Mouse (Mus musculus) ES-E14 (cell line): ENCODE results near the gene Smarca2. TPM values are rescaled to one million over a fixed set of nuclear protein-coding genes. Genes with fewer than 3 reads are reported as not detected.

ENCODE experiments used
- DNase-seq: peaks from one replicate; pipeline ENCODE4 v3.0.0-alpha.2; 2013; ENCODE audit warnings: low read depth, low spot score
- H3K27ac ChIP-seq: 2 replicates; pipeline ENCODE4 v1.5.1; 2012; ENCODE audit warnings: low read depth, mild to moderate bottlenecking, low read length, moderate library complexity, mixed read lengths; ENCODE audit not compliant: poor library complexity, insufficient read depth, severe bottlenecking
- H3K36me3 ChIP-seq: 2 replicates; pipeline ENCODE4 v1.6.1; 2012; ENCODE audit warnings: mild to moderate bottlenecking, low read length, moderate library complexity, mixed read lengths; ENCODE audit not compliant: control insufficient read depth, poor library complexity, insufficient read depth, severe bottlenecking
- H3K4me1 ChIP-seq, 2 experiments: fragments of 150-350 bp in 1 of 2; sonication (generic) in 1 of 2; 2 replicates each; pipeline ENCODE4 v1.6.1; 2012; ENCODE audit warnings: low read length in 2 of 2, mild to moderate bottlenecking in 1 of 2, mixed read lengths in 1 of 2; ENCODE audit not compliant: control insufficient read depth in 2 of 2, insufficient read depth in 2 of 2, poor library complexity in 1 of 2
- H3K4me3 ChIP-seq, 2 experiments: fragments of 150-350 bp in 1 of 2; sonication (generic) in 1 of 2; 2 replicates each; pipeline ENCODE4 v1.5.1; 2012; ENCODE audit warnings: low read length in 2 of 2, low read depth in 1 of 2, mild to moderate bottlenecking in 1 of 2, mixed read lengths in 1 of 2; ENCODE audit not compliant: insufficient read depth in 1 of 2, poor library complexity in 1 of 2, severe bottlenecking in 1 of 2
- H3K9ac ChIP-seq: 2 replicates; pipeline ENCODE4 v1.6.1; 2012; ENCODE audit warnings: low read depth, mild to moderate bottlenecking, low read length, mixed read lengths; ENCODE audit not compliant: poor library complexity, insufficient read depth, severe bottlenecking
- H3K9me3 ChIP-seq: fragments of 150-350 bp; sonication (generic); 2 replicates; pipeline ENCODE4 v1.6.1; 2012; ENCODE audit warnings: low read depth, mild to moderate bottlenecking, low read length; ENCODE audit not compliant: control insufficient read depth, insufficient read depth
- CHD2 ChIP-seq: IDR thresholded peaks from 2 replicates; pipeline ENCODE4 v1.6.1; 2014; ENCODE audit warnings: mild to moderate bottlenecking, low read depth, low read length, inconsistent platforms
- HCFC1 ChIP-seq: IDR thresholded peaks from 2 replicates; pipeline ENCODE4 v1.6.1; 2012; ENCODE audit warnings: low read length, inconsistent platforms, borderline replicate concordance; ENCODE audit not compliant: insufficient read depth
- MAFK ChIP-seq: IDR thresholded peaks from 2 replicates; pipeline ENCODE4 v1.6.1; 2014; ENCODE audit warnings: mild to moderate bottlenecking, low read depth, low read length, inconsistent platforms; ENCODE audit not compliant: insufficient read depth
- ZC3H11A ChIP-seq: IDR thresholded peaks from 2 replicates; pipeline ENCODE4 v1.6.1; 2012; ENCODE audit warnings: low read depth, mild to moderate bottlenecking, inconsistent platforms, low read length, borderline replicate concordance
- ZNF384 ChIP-seq: IDR thresholded peaks from 2 replicates; pipeline ENCODE4 v1.6.1; 2012; ENCODE audit warnings: low read depth, low read length, inconsistent platforms
- in situ Hi-C, 2 experiments: fragments of 600-800 bp; cut with MboI; formaldehyde crosslinking; loops; one replicate each; pipeline ENCODE4 v1.15.1; 2025; ENCODE audit warnings: low sequenced_read_pairs in 2 of 2, inconsistent platforms in 1 of 2; ENCODE audit not compliant: unreplicated experiment in 2 of 2
- total RNA-seq: library from RNA; depleted of rRNA; stranded (reverse); fragments of 300-350 nt; gene quantifications from 2 replicates; pipeline ENCODE4 v1.2.3, GENCODE M21; 2012

Gene Smarca2
- total RNA-seq, 1 experiment, result 3.7 TPM

GRCm38 (mm10) chr19:26778199-26778598, 173.3 kb downstream of the Smarca2 start:
- in situ Hi-C loops, result no loop called here
- no peak overlapping the region for H3K4me3 ChIP-seq
- H3K27ac ChIP-seq, result no peak overlapping the region
- no peak for TF ChIP-seq ZNF384
- no peak for TF ChIP-seq CHD2
- no peak for TF ChIP-seq ZC3H11A
- no peak for TF ChIP-seq HCFC1
- no peak for TF ChIP-seq MAFK
- no peak overlapping the region for H3K9ac ChIP-seq
- H3K4me1 ChIP-seq, result no peaks in the 10 kb centered on the region
- DNase-seq, result no peak
- H3K36me3 ChIP-seq, result no peaks in the 10 kb centered on the region
- H3K9me3 ChIP-seq, result no peaks in the 10 kb centered on the region

DNA sequence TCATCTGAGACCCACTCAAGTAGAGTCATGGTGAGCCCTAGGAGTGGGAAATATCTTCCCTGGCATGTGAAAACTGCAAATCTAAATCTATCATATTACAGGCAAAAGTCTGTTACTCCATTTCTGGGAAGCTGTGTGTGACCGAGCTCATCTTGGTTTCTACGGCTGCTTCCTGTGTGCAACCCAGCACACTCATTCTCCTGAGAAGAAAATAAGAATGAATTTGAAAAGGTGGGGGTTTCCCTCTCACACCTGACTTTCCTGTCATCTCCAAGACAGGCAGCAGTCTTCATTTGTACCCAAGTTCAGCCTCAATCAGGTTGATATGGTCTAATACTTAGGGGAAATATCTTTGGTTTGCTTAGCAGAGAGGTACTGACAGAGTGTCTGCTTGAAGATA, 176.4 kb downstream of the Smarca2 start:
- no peak overlapping the region for H3K9ac ChIP-seq
- in situ Hi-C loops, result no loop called here
- no peak overlapping the region for H3K4me3 ChIP-seq
- no peaks in the 10 kb centered on the region for H3K36me3 ChIP-seq
- TF ChIP-seq ZC3H11A (no peak), HCFC1 (no peak), ZNF384 (no peak), CHD2 (no peak), MAFK (no peak)
- no peak overlapping the region for H3K27ac ChIP-seq
- no peak for DNase-seq
- H3K9me3 ChIP-seq, result no peaks in the 10 kb centered on the region
- H3K4me1 ChIP-seq, result no peaks in the 10 kb centered on the region

DNA sequence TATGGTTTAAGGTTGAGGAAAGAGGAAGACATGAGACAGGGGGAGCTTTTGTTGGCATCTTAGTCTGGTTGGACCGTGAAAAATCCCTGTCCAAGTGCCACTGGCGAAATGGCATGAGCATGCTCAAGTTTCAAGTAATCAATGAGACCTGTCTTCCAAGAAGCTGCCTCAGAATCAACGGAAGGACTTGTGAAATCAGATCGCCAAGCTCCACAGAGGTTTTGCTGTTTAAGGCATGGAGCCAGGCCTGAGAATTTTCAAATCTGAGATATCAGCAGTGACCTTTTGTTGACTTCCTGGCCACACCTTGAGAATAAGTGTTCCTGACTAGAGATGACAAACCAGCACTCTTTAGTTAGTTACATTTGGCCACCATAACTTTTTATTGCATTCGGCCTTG, 183.6 kb downstream of the Smarca2 start:
- Histone ChIP-seq H3K4me3 (no peak overlapping the region), H3K9me3 (no peaks in the 10 kb centered on the region), H3K4me1 (no peaks in the 10 kb centered on the region), H3K9ac (no peak overlapping the region), H3K36me3 (no peaks in the 10 kb centered on the region), H3K27ac (no peak overlapping the region)
- no peak for DNase-seq
- in situ Hi-C loops, result no loop called here
- TF ChIP-seq HCFC1 (no peak), CHD2 (no peak), MAFK (no peak), ZNF384 (no peak), ZC3H11A (no peak)

GRCm38 (mm10) chr19:26790386-26791346, 185.8 kb downstream of the Smarca2 start:
- Histone ChIP-seq H3K4me1 (no peaks in the 10 kb centered on the region), H3K27ac (no peak overlapping the region), H3K9me3 (no peaks in the 10 kb centered on the region), H3K9ac (no peak overlapping the region), H3K4me3 (no peak overlapping the region), H3K36me3 (no peaks in the 10 kb centered on the region)
- TF ChIP-seq CHD2, result no peak
- no peak for TF ChIP-seq ZNF384
- TF ChIP-seq ZC3H11A, result no peak
- no peak for TF ChIP-seq MAFK
- TF ChIP-seq HCFC1, result no peak
- in situ Hi-C loops, result no loop called here
- DNase-seq, result no peak
